Mouse (Mus musculus): ENCODE measurements around the gene Abcg4.
"Not testable (repeated sequence)": the region's sequence is repeated elsewhere in the genome, so short reads cannot be mapped to it uniquely, and the experiment has no call there.

Gene Abcg4

GRCm38 (mm10) chr9:44319887-44320798 lies 31.7 kb upstream of the Abcg4 start, which contains the start of gene C2cd2l:
Gene C2cd2l (minus strand): TSS chr9:44320285.
- peak; percentile 58 to 85 for DNase-seq (ENCODE audit: low spot score in 2 of 2)

DNA sequence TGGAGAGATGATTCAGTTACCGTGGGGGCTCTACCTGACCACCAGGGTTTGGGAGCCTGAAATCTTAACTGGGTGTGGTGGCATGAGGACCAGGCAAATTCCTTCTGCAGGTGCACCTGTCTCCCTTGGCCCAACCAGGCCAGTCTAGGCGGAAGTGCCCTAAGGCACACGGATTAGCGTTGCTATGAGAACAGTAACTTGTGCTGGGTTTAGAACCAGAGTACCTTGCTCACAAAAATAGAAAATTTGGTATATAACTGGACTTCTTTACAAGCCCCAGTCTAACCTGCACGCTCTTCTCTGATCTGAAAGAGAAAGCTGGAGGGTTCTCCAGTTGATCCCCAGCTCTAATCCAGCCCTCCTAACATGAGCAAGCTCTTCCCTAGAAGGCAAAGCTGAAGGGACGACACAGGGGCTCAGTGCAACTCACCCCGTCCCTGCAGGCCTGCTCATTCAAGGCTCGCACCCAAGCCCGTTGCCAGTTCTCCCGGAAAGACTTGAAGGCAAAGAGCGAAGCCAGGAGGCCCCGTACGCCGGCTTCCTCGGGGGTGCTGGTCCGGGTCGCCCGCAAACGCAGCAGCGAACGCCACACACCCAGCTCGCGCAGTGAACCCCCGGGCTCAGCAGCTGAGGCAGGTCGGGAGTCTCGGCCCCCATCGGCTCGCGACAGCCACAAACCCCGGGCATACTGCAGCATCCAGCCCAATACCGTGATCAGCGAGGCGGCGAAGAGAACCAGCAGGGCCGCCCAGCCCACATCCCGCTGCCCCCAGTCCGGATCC lies 30.9 kb upstream of the Abcg4 start:
- DNase-seq (ENCODE audit: low spot score in 2 of 2) = peak; percentile 26 to 28

GRCm38 (mm10) chr9:44318826-44319095 lies 30.3 kb upstream of the Abcg4 start:
- no peak for DNase-seq (ENCODE audit: low spot score in 2 of 2)

- DNase-seq (ENCODE audit: low spot score in 2 of 2) = no peak
Measured at GRCm38 (mm10) chr9:44318076-44318825, 29.8 kb upstream of the Abcg4 start.

DNA sequence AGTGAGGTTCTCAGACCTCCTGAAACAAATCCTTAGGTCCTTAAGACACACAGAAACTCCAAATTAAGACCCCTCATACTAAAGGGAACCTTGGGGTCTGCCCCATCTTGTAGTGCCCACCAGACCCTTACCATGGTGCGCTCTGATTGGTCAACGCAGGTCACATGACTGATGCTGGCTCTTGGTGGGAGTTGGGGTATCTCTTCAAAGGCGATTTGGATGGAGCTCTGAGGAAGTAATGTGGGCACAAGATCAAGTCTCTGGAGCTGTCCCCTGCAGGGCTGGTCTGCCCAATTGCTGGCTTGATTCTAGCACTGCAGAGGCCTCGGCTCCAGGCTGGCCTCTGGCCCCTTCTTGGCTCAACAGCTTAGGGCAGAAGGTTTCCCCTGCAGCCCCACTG lies 29.0 kb upstream of the Abcg4 start:
- DNase-seq (ENCODE audit: low spot score in 2 of 2) = no peak

DNA sequence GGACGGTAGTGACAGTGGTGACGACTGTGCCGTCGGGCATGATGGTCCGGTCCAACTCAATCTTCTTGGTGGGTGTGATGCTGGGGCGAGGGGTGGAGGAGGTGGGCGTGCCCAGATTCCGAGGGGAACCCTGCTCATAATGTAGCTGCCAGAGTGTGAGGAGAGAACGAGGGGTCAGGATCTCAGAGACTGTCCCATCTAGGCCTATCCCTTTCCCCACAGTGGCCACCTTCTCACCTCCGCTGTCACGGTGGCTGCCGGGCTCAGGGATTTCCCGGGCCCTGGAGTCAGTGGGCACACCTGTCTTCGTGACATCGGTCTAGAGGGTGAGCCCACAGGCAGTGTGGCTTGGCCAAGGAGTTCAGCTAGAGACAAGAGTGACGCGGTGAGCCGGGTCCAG lies 26.5 kb upstream of the Abcg4 start:
- DNase-seq (ENCODE audit: low spot score in 2 of 2) = no peak

DNA sequence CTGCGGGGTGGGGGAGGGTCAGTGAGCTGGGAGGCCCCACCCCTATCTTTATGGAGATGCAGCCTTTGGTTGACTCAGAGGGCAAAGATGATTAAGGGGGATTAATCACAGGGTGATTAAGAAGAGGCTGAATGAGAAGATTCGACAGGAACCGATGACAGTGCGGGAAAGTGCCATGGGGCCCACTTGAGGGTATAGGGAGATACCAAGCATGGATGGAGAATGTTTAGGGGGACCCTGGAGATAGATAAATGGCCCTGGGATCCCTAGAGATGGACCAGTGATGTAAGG lies 25.8 kb upstream of the Abcg4 start:
- DNase-seq (ENCODE audit: low spot score in 2 of 2) = no peak

DNA sequence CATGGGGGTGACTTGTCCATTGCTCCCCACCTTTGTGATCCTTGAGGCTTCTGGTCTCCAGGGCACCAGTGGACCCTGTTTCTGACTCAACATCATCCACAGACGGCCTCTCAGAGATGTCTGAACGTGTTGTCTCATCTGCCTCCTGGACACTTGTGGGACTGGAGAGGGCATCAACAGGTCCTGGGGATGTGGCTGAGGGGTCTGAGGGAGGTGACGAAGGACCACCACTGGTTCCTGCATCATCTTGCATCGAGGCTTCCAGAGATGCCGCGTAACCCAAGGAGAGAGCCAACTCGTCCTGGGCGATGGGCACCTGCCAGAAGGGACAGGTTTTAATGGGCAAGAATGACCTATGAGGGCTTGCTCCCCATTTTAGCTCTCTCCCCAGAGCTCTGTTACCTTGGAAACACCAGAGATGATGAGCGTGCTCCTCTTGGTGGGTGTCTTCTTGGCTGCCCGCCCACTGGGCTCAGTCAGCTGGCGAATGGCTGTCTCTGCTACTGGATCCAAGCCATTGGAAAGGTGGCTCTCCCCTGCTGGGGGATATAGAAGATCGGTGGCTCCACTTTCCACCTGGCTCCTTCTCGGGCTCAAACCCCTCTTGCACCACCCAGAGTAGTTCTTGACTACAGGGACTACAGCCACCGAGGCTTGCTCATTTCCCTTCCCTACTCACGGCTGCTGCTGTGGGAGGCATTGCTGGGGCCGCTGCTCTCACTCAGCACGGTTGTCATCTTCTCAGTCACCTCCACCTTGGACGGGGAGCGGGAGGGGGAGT lies 25.3 kb upstream of the Abcg4 start:
- DNase-seq (ENCODE audit: low spot score in 2 of 2) = peak in 1 of 2 experiments; percentile 43

GRCm38 (mm10) chr9:44311136-44312134 lies 23.0 kb upstream of the Abcg4 start:
- DNase-seq (ENCODE audit: low spot score in 2 of 2) = no peak

GRCm38 (mm10) chr9:44310750-44311135 lies 22.3 kb upstream of the Abcg4 start:
- DNase-seq (ENCODE audit: low spot score in 2 of 2) = no peak

DNA sequence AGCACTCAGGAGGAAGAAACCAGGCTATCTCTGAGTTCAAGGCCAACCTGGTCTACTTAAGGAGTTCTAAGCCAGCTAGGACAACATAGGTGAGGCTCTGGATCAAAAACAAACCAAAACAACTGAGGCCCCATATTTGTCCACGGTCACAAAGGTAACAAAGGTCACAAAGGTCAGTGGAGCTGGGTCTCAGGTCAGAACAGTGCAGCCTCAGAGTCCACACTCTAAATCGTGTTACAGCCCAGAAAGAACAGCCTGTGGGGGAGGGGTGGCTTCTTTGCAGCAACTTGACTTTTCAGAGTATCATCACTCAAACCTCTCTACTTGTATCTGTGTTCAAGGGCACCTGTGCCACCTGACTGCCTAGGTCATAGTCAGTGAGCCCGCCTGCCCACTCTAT lies 21.3 kb upstream of the Abcg4 start:
- no peak for DNase-seq (ENCODE audit: low spot score in 2 of 2)

DNA sequence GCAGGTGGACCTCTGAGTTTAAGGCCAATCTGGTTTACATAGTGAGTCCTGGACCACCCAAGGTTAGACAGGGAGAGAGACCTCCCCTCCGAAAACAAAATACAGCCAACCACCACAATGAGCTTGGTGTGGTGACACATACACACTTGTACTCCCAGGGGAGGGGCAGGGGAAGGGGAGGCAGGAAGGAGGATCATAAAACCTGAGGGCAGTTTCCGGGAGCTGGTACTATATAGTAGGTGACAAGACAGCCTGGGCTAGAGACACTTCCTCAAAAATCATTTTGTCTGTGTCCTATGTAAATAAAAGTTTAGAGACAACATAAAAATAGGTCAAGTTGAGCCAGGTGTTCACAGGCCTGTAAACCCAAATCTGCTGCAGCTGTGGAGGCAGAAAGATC lies 18.8 kb upstream of the Abcg4 start:
- DNase-seq (ENCODE audit: low spot score in 2 of 2) = no peak

DNA sequence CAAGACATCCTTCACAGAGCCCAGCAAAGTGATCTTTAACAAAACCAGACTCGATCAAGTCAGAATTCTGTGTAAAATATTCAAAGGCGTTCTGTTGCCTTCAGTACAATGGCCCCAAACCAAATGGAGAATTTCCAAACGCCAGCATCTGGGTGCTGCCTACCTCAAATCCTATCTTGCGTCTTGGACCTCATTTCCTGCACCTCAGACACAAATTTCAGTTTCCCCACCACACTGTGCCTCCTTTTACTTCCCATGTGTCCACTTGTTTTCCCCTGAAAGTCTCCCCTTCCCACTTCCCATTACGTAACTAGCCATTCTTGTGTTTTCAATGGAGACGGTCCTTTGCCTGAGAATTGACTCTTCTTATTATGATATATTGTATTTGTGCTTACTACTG lies 18.1 kb upstream of the Abcg4 start:
- no peak for DNase-seq (ENCODE audit: low spot score in 2 of 2)

- DNase-seq (ENCODE audit: low spot score in 2 of 2) = peak; percentile 86 to 96
Measured at GRCm38 (mm10) chr9:44305466-44306079, 17.2 kb upstream of the Abcg4 start, which contains the start of gene Hinfp. Gene Hinfp (minus strand): TSS chr9:44305671.

- DNase-seq (ENCODE audit: low spot score in 2 of 2) = not testable (repeated sequence)
Measured at GRCm38 (mm10) chr9:44300001-44300400, 11.6 kb upstream of the Abcg4 start.

GRCm38 (mm10) chr9:44292490-44292889 lies 4.1 kb upstream of the Abcg4 start:
- no peak for DNase-seq (ENCODE audit: low spot score in 2 of 2)

DNA sequence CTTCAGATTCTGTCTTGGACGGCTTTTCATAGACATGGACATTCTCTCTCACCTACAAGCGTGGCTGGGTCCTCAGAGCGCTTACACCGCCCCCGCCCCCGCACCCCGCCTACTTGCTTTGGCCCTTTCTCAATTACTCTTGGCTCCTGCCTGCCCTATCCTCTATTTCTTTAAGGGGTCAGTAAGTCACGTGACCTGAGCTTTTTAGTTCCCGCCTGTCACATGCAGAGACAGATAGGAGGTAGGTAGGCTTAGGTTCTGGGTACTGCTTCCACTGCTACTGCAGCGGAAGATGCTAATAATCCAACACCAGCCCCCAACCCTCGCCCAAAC lies 510 bp upstream of the Abcg4 start:
- no peak for DNase-seq (ENCODE audit: low spot score in 2 of 2)

- peak; percentile 33 to 41 for DNase-seq (ENCODE audit: low spot score in 2 of 2)
Measured at GRCm38 (mm10) chr9:44287401-44288075, 877 bp downstream of the Abcg4 start.

DNA sequence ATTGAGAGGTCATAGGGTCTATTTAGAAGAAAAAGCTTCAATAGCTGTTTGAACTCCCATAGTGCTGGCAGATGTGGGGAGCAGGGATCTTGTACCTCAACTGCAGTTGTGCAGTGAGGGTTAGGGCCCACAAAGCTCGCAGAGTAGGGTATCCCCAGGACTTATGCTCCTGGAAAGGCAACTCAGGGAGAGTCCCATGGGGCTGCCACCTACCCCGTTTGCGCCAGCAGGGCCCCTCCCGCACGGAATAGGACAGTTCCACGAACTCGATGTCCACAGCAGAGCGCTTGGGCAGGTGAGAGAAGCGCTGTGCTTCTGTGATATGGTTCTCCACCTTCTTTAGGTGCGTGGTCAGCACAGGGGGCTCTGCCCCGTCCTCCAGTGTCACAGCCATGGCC lies 1.4 kb downstream of the Abcg4 start:
- DNase-seq (ENCODE audit: low spot score in 2 of 2) = no peak

Data from cerebellum, postnatal 4 days (tissue).